Mouse (Mus musculus): ENCODE data around the gene 4930524J08Rik.

DNA sequence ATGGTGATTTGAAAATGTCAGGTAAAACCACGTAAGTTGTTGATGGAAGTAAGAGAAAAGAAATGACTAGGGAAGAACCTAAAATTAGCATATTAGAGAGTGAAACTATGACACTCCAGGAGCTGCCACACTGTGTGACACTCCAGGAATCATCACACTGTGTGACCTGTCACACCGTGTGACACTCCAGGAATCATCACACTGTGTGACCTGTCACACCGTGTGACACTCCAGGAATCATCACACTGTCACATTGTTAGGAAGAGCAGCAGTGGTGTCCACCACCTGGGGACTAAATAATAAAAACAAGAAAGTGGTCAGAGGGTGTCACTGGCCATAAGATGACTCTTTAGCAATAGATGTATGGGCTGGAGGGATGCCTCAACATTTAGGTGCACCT, 39.4 kb upstream of the 4930524J08Rik start:
- no peak for TF ChIP-seq CTCF (IDR thresholded peaks at IDR 0.05; ENCODE audit: low read depth, low read length)
- TF ChIP-seq GATA2 (IDR thresholded peaks at IDR 0.05; ENCODE audit: borderline replicate concordance, low read depth, low read length), result no peak
- no peak for TF ChIP-seq GATA1 (IDR thresholded peaks at IDR 0.05; ENCODE audit: borderline replicate concordance, low read length)

Data from G1E (cell line).